Mouse (Mus musculus): Measurements from ENCODE around the gene Psap.

DNA sequence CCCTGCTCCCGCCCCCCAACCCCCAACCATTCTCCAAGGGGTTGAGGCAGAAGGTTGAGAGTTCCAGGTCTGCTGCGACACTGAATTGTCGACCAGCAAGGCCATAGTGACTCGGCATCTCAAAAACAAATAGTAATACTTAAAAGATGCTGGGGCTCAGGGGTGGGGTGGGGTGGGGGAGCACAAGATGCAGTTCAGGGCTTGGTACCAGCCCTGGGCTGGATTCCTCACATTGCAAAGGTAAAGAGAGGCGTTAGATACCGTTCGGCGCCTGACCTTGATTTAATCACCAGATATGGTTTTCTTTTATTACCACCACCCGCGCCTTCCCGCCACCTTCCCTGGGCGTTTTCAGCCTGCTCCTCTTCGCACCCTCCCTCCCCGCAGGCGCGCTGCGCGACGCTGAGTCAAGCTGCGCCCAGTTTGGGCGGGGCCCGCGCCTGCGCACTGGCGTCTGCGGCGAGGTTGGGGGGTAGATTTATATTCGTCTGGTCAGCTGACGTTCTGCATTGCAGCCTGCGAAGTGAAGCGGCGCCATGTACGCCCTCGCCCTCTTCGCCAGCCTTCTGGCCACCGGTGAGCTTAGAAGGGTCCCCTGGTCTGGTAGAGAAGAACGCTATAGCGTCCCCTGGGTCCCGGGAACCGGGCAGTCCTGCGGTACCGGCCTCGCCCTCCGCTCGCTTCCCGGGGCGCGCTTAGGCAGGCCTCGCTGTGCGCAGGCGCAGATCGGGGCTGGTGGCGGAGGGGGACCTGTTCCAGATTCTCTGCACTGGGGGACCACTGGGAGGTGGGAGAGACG is at the start of gene Psap:
- TF ChIP-seq POLR2A (IDR thresholded peaks at IDR 0.05; ENCODE audit: low read depth, low read length) (peak; percentile 97), CTCF (conservative IDR thresholded peaks at IDR 0.05; ENCODE audit: insufficient read depth, insufficient read length, low read depth, low read length) (no peak)

All from kidney, adult 2 months (tissue).